Mouse (Mus musculus) right cerebral cortex, postnatal 4 days (tissue): Measurements from ENCODE around the gene Kazn.

Source experiments
- DNase-seq: peaks from one replicate; pipeline ENCODE4 v3.0.0-alpha.2; 2022

Kazn gene

GRCm38 (mm10) chr4:142052391-142053132 is 186.6 kb downstream of the Kazn start:
- no peak for DNase-seq
